Mouse (Mus musculus) erythroblast, embryonic 14.5 days (primary cell): ENCODE data around the gene Vcl. TPM values are rescaled to one million over a fixed set of nuclear protein-coding genes. Genes with fewer than 3 reads are reported as not detected.

Experiments
- H3K27me3 ChIP-seq: 2 replicates; pipeline ENCODE4 v1.6.1; 2012; ENCODE audit warnings: inconsistent platforms; ENCODE audit not compliant: control insufficient read depth
- H3K36me3 ChIP-seq: 2 replicates; pipeline ENCODE4 v1.6.1; 2012; ENCODE audit warnings: mild to moderate bottlenecking, inconsistent platforms; ENCODE audit not compliant: control insufficient read depth
- H3K4me1 ChIP-seq: 2 replicates; pipeline ENCODE4 v1.6.1; 2012; ENCODE audit warnings: inconsistent platforms; ENCODE audit not compliant: control insufficient read depth
- H3K4me3 ChIP-seq: replicated peaks from 2 replicates; pipeline ENCODE3; 2012; ENCODE audit warnings: moderate library complexity, mild to moderate bottlenecking, inconsistent platforms
- H3K9me3 ChIP-seq: 2 replicates; pipeline ENCODE4 v1.6.1; 2012; ENCODE audit warnings: low read length, inconsistent platforms, mixed read lengths; ENCODE audit not compliant: control insufficient read depth
- GATA1 ChIP-seq: IDR thresholded peaks from 2 replicates; pipeline ENCODE4 v1.6.1; 2012; ENCODE audit warnings: low read length, inconsistent platforms, mixed read lengths
- TAL1 ChIP-seq: IDR thresholded peaks from 3 replicates; pipeline ENCODE4 v1.6.1; 2012; ENCODE audit warnings: low read length, inconsistent platforms, mixed read lengths
- polyA plus RNA-seq: library from polyadenylated mRNA; stranded (reverse); fragments of >175 nt; gene quantifications from 2 replicates; pipeline ENCODE4 v1.2.3, GENCODE M21; 2012

The Vcl gene
- polyA plus RNA-seq, 1 experiment, result 0.43 TPM

GRCm38 (mm10) chr14:20964285-20964684 is 35.1 kb downstream of the Vcl start:
- H3K36me3 ChIP-seq, result peaks cover 3% of the 10 kb centered on the region
- no peak for TF ChIP-seq TAL1
- no peak for TF ChIP-seq GATA1
- no peaks in the 10 kb centered on the region for H3K27me3 ChIP-seq
- H3K9me3 ChIP-seq, result no peaks in the 10 kb centered on the region
- H3K4me1 ChIP-seq, result peaks cover 3% of the 10 kb centered on the region; the same call in 1 of the 2 replicates
- no peak overlapping the region for H3K4me3 ChIP-seq

- no peaks in the 10 kb centered on the region for H3K9me3 ChIP-seq
- H3K36me3 ChIP-seq, result peaks cover 7% of the 10 kb centered on the region
- H3K27me3 ChIP-seq, result no peaks in the 10 kb centered on the region
- no peak for TF ChIP-seq GATA1
- no peak for TF ChIP-seq TAL1
- H3K4me3 ChIP-seq, result no peak overlapping the region
- H3K4me1 ChIP-seq, result peaks cover 3% of the 10 kb centered on the region; the same call in 1 of the 2 replicates
These were observed 37.9 kb downstream of the Vcl start for GRCm38 (mm10) chr14:20966959-20967670.

DNA sequence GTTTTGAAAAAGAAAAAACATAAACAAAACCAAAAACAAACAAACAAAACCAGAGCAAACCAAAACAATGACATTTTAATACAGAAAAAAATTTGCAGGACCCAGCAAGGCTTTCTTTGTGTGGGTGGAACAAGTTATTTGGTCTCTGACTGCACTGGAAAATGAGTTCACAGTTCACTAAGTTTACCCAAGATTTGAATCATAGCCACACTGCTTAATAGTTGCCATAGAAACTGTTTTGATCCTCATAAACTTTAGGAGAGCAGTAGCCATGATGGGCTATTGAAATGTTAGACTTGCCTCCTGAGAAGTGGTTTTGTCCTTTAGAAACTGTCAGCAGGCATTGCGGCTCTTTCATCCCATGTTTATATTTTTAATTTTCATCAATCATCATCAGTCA is 39.9 kb downstream of the Vcl start:
- Histone ChIP-seq H3K27me3 (no peaks in the 10 kb centered on the region), H3K36me3 (peaks cover 7% of the 10 kb centered on the region), H3K9me3 (no peaks in the 10 kb centered on the region), H3K4me1 (peaks cover 5% of the 10 kb centered on the region; the same call in 1 of the 2 replicates), H3K4me3 (no peak overlapping the region)
- no peak for TF ChIP-seq GATA1
- TF ChIP-seq TAL1, result no peak

- H3K9me3 ChIP-seq, result no peaks in the 10 kb centered on the region
- no peak overlapping the region for H3K4me3 ChIP-seq
- no peak for TF ChIP-seq GATA1
- TF ChIP-seq TAL1, result no peak
- peaks cover 3% of the 10 kb centered on the region for H3K4me1 ChIP-seq
- peaks cover 7% of the 10 kb centered on the region for H3K36me3 ChIP-seq
- no peaks in the 10 kb centered on the region for H3K27me3 ChIP-seq
These were observed 41.2 kb downstream of the Vcl start for GRCm38 (mm10) chr14:20970389-20970788.

- Histone ChIP-seq H3K9me3 (no peaks in the 10 kb centered on the region), H3K4me1 (peaks cover 3% of the 10 kb centered on the region), H3K27me3 (no peaks in the 10 kb centered on the region), H3K36me3 (peaks cover 7% of the 10 kb centered on the region), H3K4me3 (no peak overlapping the region)
- no peak for TF ChIP-seq GATA1
- no peak for TF ChIP-seq TAL1
These were observed 41.7 kb downstream of the Vcl start for GRCm38 (mm10) chr14:20970927-20971326.

GRCm38 (mm10) chr14:20973821-20974220 is 44.6 kb downstream of the Vcl start:
- H3K4me1 ChIP-seq, result peaks cover 14% of the 10 kb centered on the region
- H3K9me3 ChIP-seq, result no peaks in the 10 kb centered on the region
- no peaks in the 10 kb centered on the region for H3K27me3 ChIP-seq
- H3K4me3 ChIP-seq, result no peak overlapping the region
- TF ChIP-seq TAL1 (no peak), GATA1 (no peak)
- peaks cover 4% of the 10 kb centered on the region for H3K36me3 ChIP-seq

GRCm38 (mm10) chr14:20976741-20977140 is 47.5 kb downstream of the Vcl start:
- H3K9me3 ChIP-seq, result no peaks in the 10 kb centered on the region
- H3K36me3 ChIP-seq, result no peaks in the 10 kb centered on the region; the same call in 1 of the 2 replicates
- no peak overlapping the region for H3K4me3 ChIP-seq
- no peaks in the 10 kb centered on the region for H3K27me3 ChIP-seq
- TF ChIP-seq TAL1, result no peak
- no peak for TF ChIP-seq GATA1
- H3K4me1 ChIP-seq, result peaks cover 14% of the 10 kb centered on the region

DNA sequence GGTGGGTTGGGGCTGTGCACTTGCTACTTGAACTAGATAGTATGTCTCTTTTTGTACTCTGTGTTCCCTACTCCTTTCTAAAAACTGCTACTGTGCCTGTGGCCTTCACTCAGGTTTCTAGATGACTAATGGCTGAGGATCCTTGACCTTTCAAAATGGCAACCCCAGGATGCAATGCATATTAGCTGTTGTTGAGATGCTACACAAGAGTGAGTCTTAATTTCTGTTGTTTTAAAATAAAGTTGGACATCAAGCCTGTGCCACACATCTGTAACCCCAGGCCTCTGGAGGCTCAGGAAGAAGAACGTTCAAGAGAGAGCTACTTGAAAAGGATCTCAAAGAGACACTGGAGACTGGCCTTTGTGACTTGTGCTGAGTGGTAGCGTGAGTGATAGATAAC is 48.5 kb downstream of the Vcl start:
- no peaks in the 10 kb centered on the region for H3K27me3 ChIP-seq
- no peak overlapping the region for H3K4me3 ChIP-seq
- no peaks in the 10 kb centered on the region for H3K9me3 ChIP-seq
- H3K36me3 ChIP-seq, result peaks cover 4% of the 10 kb centered on the region
- H3K4me1 ChIP-seq, result peaks cover 14% of the 10 kb centered on the region
- TF ChIP-seq GATA1, result no peak
- TF ChIP-seq TAL1, result no peak

DNA sequence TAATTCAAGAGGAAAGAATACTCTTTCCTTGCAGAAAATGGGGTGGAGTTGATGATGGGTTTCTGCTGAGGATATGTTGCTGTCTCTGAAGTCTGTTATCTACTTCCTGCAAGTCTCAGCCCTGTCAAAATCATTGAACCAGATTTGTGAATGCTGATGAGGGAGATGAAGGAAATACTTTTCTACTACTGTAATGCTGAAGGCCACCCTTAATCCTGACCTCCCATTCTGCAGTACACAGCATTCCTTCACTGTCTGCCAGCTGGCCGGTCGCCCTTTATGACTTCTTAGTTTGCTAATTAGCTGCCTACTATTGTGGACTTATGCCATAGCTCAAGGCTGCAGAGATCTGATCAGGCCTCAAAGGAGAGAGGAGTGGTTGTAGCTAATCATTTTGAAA is 54.6 kb downstream of the Vcl start:
- no peaks in the 10 kb centered on the region for H3K27me3 ChIP-seq
- no peaks in the 10 kb centered on the region for H3K9me3 ChIP-seq
- H3K4me3 ChIP-seq, result no peak overlapping the region
- peaks cover 43% of the 10 kb centered on the region for H3K36me3 ChIP-seq
- H3K4me1 ChIP-seq, result no peaks in the 10 kb centered on the region
- TF ChIP-seq GATA1 (no peak), TAL1 (no peak)
